Mouse (Mus musculus) C2C12 (cell line): ENCODE data around the gene Lrmda.

ENCODE experiments used
- CEBPB ChIP-seq: IDR thresholded peaks from one replicate; pipeline ENCODE4 v1.6.1; 2011; ENCODE audit warnings: low read depth, mild to moderate bottlenecking, control low read depth, moderate library complexity
- CTCF ChIP-seq: IDR thresholded peaks from one replicate; pipeline ENCODE4 v1.5.1; 2011; ENCODE audit not compliant: control insufficient read depth, insufficient read depth, insufficient read length
- MAX ChIP-seq: IDR thresholded peaks from one replicate; pipeline ENCODE4 v1.6.1; 2011; ENCODE audit warnings: mild to moderate bottlenecking, control low read depth
- USF1 ChIP-seq: IDR thresholded peaks from one replicate; pipeline ENCODE4 v1.6.1; 2011; ENCODE audit warnings: low read depth, mild to moderate bottlenecking, control low read depth, moderate library complexity

- TF ChIP-seq USF1 (no peak), CTCF (no peak), MAX (no peak), CEBPB (no peak)
Measured at GRCm38 (mm10) chr14:22373361-22373745, 353.8 kb downstream of the Lrmda start.
